Mouse (Mus musculus) heart, postnatal 0 days (tissue): ENCODE data around the gene Agap1.

Experiments used
- CTCF ChIP-seq: IDR thresholded peaks from 2 replicates; pipeline ENCODE4 v1.5.1; 2016; ENCODE audit warnings: antibody characterized with exemption, control low read depth, low read depth
- EP300 ChIP-seq: IDR thresholded peaks from 2 replicates; pipeline ENCODE4 v1.6.1; 2016; ENCODE audit warnings: antibody characterized with exemption, low read depth

DNA sequence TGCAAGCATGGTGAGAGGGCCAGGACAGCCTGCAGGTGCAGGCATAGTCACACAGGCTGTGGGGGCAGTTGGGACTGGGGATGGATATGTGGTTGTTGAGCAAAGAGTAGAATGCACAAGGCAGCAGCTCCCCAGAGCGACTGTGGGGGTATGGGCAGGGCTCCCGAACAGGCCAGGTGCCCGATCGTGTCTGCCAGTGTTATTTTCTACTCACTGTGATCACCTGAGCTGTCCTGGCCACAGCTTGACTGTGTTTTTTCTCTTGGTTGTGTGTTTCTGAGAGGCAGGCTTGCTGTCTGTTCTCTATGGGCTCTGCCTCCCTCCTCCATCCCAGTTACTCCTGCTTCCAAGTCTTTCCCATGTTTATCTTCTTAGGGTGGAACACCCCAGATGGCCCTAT lies 154.2 kb downstream of the Agap1 start:
- TF ChIP-seq CTCF (no peak), EP300 (no peak)
